Comparison of ENCODE assay signal across 8 mouse cellular contexts in genomic region chr4:138377526-138377925, GRCm38 (mm10). TPM values are rescaled to one million over a fixed set of nuclear protein-coding genes. Genes with fewer than 3 reads are reported as not detected.
DNase-seq lines count a peak whose midpoint lies in the region; ATAC-seq and TF ChIP-seq lines count a peak whose summit lies in the region.

No protein-coding gene starts in this region.

- intact Hi-C loops in left cerebral cortex, postnatal 14 days (cut with DNase I) = loop anchor here (5.0 kb wide), 1 partner anchor 35 kb away; no protein-coding TSS in a partner anchor

- no peak for TF ChIP-seq EP300 in MEL (IDR thresholded peaks at IDR 0.05; ENCODE audit: low read depth in 1 of 2, low read length in 2 of 2)

- no peak overlapping the region for H3K9ac ChIP-seq in MEL (ENCODE audit: control insufficient read depth, low read depth, low read length, poor library complexity, severe bottlenecking)

- H3K27ac ChIP-seq in MEL (ENCODE audit: control insufficient read depth, low read depth, low read length) = no peak overlapping the region

- no peaks in the 10 kb centered on the region for H3K9me3 ChIP-seq in MEL (replicated peaks; ENCODE audit: insufficient read depth, low read length)

- no peak for ATAC-seq in megakaryocyte-erythroid progenitor cell, adult 5-6 weeks (replicated peaks; ENCODE audit: low FRiP score, low TSS enrichment, poor library complexity, severe bottlenecking)

- peaks cover 0 to 4% of the 10 kb centered on the region in 2 experiments; a peak in 1 of 4 replicates for H3K4me1 ChIP-seq in MEL (ENCODE audit: control insufficient read depth in 1 of 2, insufficient read depth in 2 of 2, low read length in 2 of 2)

- TF ChIP-seq POLR2A in MEL (IDR thresholded peaks at IDR 0.05; ENCODE audit: control insufficient read depth in 1 of 2, insufficient read depth in 1 of 2, low read depth in 1 of 2, low read length in 2 of 2, poor library complexity in 1 of 2) = no peak

- no peak for TF ChIP-seq RAD21 in MEL (IDR thresholded peaks at IDR 0.05; ENCODE audit: low read depth, low read length)

- H3K4me3 ChIP-seq in MEL (ENCODE audit: control insufficient read depth in 1 of 2, insufficient read depth in 1 of 2, low read depth in 2 of 2, low read length in 2 of 2) = no peak overlapping the region

- H3K27me3 ChIP-seq in MEL (ENCODE audit: control insufficient read depth in 1 of 2, insufficient read depth in 2 of 2, low read length in 2 of 2) = no peaks in the 10 kb centered on the region

- peak; percentile 52 for DNase-seq in layer of hippocampus, adult 11-12 months (ENCODE audit: low spot score)
- no peak for DNase-seq in layer of hippocampus, postnatal 14 days (ENCODE audit: low spot score in 2 of 2)
- DNase-seq in MEL (ENCODE audit: low read depth, low spot score) = peak; percentile 50
- peak; percentile 45 to 59 for DNase-seq in adrenal gland, postnatal 36 days
- DNase-seq in left cerebral cortex, postnatal 14 days (ENCODE audit: low spot score in 2 of 2) = peak; percentile 62 to 84
- DNase-seq in c-Kit-positive CD71-positive TER-119-positive erythroid progenitor cells, embryonic 14.5 days (ENCODE audit: low spot score) = no peak
- no peak for DNase-seq in spleen, postnatal 36 days (ENCODE audit: low spot score in 2 of 2)

- H3K79me2 ChIP-seq in MEL (ENCODE audit: control insufficient read depth, insufficient read depth, low read length, poor library complexity) = no peaks in the 10 kb centered on the region

- no peak for TF ChIP-seq CTCF in MEL (IDR thresholded peaks at IDR 0.05 in 2 of 3, conservative IDR thresholded peaks at IDR 0.05 in 1 of 3; ENCODE audit: control insufficient read depth in 1 of 3, insufficient read depth in 1 of 3, low read depth in 2 of 3, low read length in 3 of 3, poor library complexity in 1 of 3, severe bottlenecking in 1 of 3)

- H3K36me3 ChIP-seq in MEL (ENCODE audit: control insufficient read depth in 1 of 2, insufficient read depth in 2 of 2, low read length in 2 of 2) = no peaks in the 10 kb centered on the region

TF ChIP-seq in MEL, 35 proteins besides CTCF, POLR2A, EP300 and RAD21:
- no peak for TF ChIP-seq CHD2 (IDR thresholded peaks at IDR 0.05; ENCODE audit: low read length)
- TF ChIP-seq ZKSCAN1 (IDR thresholded peaks at IDR 0.05; ENCODE audit: low read depth, low read length) = no peak
- TF ChIP-seq SIN3A (IDR thresholded peaks at IDR 0.05; ENCODE audit: low read length) = no peak
- no peak for TF ChIP-seq MYB (IDR thresholded peaks at IDR 0.05; ENCODE audit: low read depth, low read length)
- no peak for TF ChIP-seq SMC3 (IDR thresholded peaks at IDR 0.05; ENCODE audit: low read depth, low read length)

RNA-seq across cellular contexts. Expression of gene Cda, which starts 9.7 kb away (rescaled TPM):
- total RNA-seq in layer of hippocampus, postnatal 14 days (2021) = 1 to 10 TPM; 1.2 to 2.9 TPM
- 10.7 and 12.4 TPM in 2 replicates for total RNA-seq in MEL (2012; rRNA removed)
- 10 to 100 TPM in 1 of 2 experiments, not detected in 1; 26.1 TPM for polyA plus RNA-seq in MEL (2012; ENCODE audit: insufficient read depth in 1 of 2, insufficient read length in 2 of 2, low read depth in 1 of 2, low replicate concordance in 2 of 2, missing spikeins in 1 of 2)
- total RNA-seq in adrenal gland, postnatal 36 days (2021) = 10 to 100 TPM in 1 of 2 experiments, 1 to 10 TPM in 1; 6.9 to 15.0 TPM
- 1 to 10 TPM; 3.3 to 4.1 TPM for total RNA-seq in left cerebral cortex, postnatal 14 days (2021)
- 2.6 TPM in 1 of 2 replicates, not detected in the other for total RNA-seq in megakaryocyte-erythroid progenitor cell, adult 5-6 weeks (2014; fragmentation: Nextera tagmentation)
- total RNA-seq in megakaryocyte-erythroid progenitor cell, adult 5-6 weeks (2017) = not detected in 2 replicates

RNA-seq across cellular contexts. Expression of gene Fam43b, which starts 18.8 kb away (rescaled TPM):
- total RNA-seq in layer of hippocampus, postnatal 14 days (2021) = 10 to 100 TPM; 24.2 to 24.3 TPM
- total RNA-seq in MEL (2012; rRNA removed) = not detected in 2 replicates
- polyA plus RNA-seq in MEL (2012; ENCODE audit: insufficient read depth in 1 of 2, insufficient read length in 2 of 2, low read depth in 1 of 2, low replicate concordance in 2 of 2, missing spikeins in 1 of 2) = not detected
- total RNA-seq in adrenal gland, postnatal 36 days (2021) = 1 to 10 TPM; 2.5 to 3.5 TPM
- 10 to 100 TPM; 33.9 TPM for total RNA-seq in left cerebral cortex, postnatal 14 days (2021)
- total RNA-seq in megakaryocyte-erythroid progenitor cell, adult 5-6 weeks (2014; fragmentation: Nextera tagmentation) = not detected in 2 replicates
- total RNA-seq in megakaryocyte-erythroid progenitor cell, adult 5-6 weeks (2017) = not detected in 2 replicates

RNA-seq across cellular contexts. Expression of gene Pink1, which starts 51.4 kb away (rescaled TPM):
- total RNA-seq in layer of hippocampus, postnatal 14 days (2021) = 100 to 1,000 TPM; 162 to 169 TPM
- 14.0 and 21.2 TPM in 2 replicates for total RNA-seq in MEL (2012; rRNA removed)
- 10 to 100 TPM in 1 of 2 experiments, not detected in 1; 22.1 TPM for polyA plus RNA-seq in MEL (2012; ENCODE audit: insufficient read depth in 1 of 2, insufficient read length in 2 of 2, low read depth in 1 of 2, low replicate concordance in 2 of 2, missing spikeins in 1 of 2)
- total RNA-seq in adrenal gland, postnatal 36 days (2021) = 100 to 1,000 TPM; 141 to 211 TPM
- 100 to 1,000 TPM; 181 to 190 TPM for total RNA-seq in left cerebral cortex, postnatal 14 days (2021)
- 21.8 and 27.8 TPM in 2 replicates for total RNA-seq in megakaryocyte-erythroid progenitor cell, adult 5-6 weeks (2014; fragmentation: Nextera tagmentation)
- 20.6 and 38.0 TPM in 2 replicates for total RNA-seq in megakaryocyte-erythroid progenitor cell, adult 5-6 weeks (2017)

RNA-seq across cellular contexts. Expression of gene Mul1, which starts 56.9 kb away (rescaled TPM):
- 10 to 100 TPM; 43.4 to 46.7 TPM for total RNA-seq in layer of hippocampus, postnatal 14 days (2021)
- 26.9 and 31.9 TPM in 2 replicates for total RNA-seq in MEL (2012; rRNA removed)
- 10 to 100 TPM in 1 of 2 experiments, not detected in 1; 31.3 TPM for polyA plus RNA-seq in MEL (2012; ENCODE audit: insufficient read depth in 1 of 2, insufficient read length in 2 of 2, low read depth in 1 of 2, low replicate concordance in 2 of 2, missing spikeins in 1 of 2)
- 10 to 100 TPM; 51.7 to 55.3 TPM for total RNA-seq in adrenal gland, postnatal 36 days (2021)
- 10 to 100 TPM; 50.5 to 55.9 TPM for total RNA-seq in left cerebral cortex, postnatal 14 days (2021)
- total RNA-seq in megakaryocyte-erythroid progenitor cell, adult 5-6 weeks (2014; fragmentation: Nextera tagmentation) = 13.2 and 18.1 TPM in 2 replicates
- 3.2 and 10.2 TPM in 2 replicates for total RNA-seq in megakaryocyte-erythroid progenitor cell, adult 5-6 weeks (2017)

Comparison
In these comparisons a context has a peak if more than half of its experiments do, and no peak if none do; other contexts are left out.
1. DNase-seq: peak in layer of hippocampus, adult 11-12 months (single experiment), MEL (single experiment), adrenal gland, postnatal 36 days (2 of 2) and left cerebral cortex, postnatal 14 days (2 of 2); none in layer of hippocampus, postnatal 14 days (0 of 2), c-Kit-positive CD71-positive TER-119-positive erythroid progenitor cells, embryonic 14.5 days (single experiment) and spleen, postnatal 36 days (0 of 2).
2. RNA of gene Fam43b, which starts 18.8 kb away (total RNA-seq): 33.9 TPM in left cerebral cortex, postnatal 14 days and 24.2 to 24.3 TPM in layer of hippocampus, postnatal 14 days; 2.5 to 3.5 TPM in adrenal gland, postnatal 36 days, not detected in MEL and not detected in megakaryocyte-erythroid progenitor cell, adult 5-6 weeks; every median in the first group is over 4 times any median in the second.